Mouse (Mus musculus) liver, embryonic 14.5 days (tissue): ENCODE measurements around the gene Acvrl1. TPM values are rescaled to one million over a fixed set of nuclear protein-coding genes. Genes with fewer than 3 reads are reported as not detected.
A peak's percentile ranks its signal among the peaks of the same experiment; 100 is the strongest.

Source experiments
- ATAC-seq: fragments of 200-750 bp; cut with Nextera tagmentation; 2 replicates; pipeline ENCODE4 v1.8.0; 2017; ENCODE audit warnings: moderate number of reproducible peaks, mild to moderate bottlenecking, moderate library complexity; ENCODE audit not compliant: insufficient read depth
- DNase-seq, 3 experiments: peaks; one replicate each; pipeline ENCODE4 v3.0.0-alpha.2; 2012 to 2013; ENCODE audit warnings: low read depth in 3 of 3, low spot score in 3 of 3
- H3K27ac ChIP-seq: fragments of 300-500 bp; sonication (generic); 2 replicates; pipeline ENCODE4 v1.5.1; 2014; ENCODE audit warnings: moderate library complexity, mild to moderate bottlenecking, control low read depth, inconsistent platforms
- H3K27me3 ChIP-seq: fragments of 300-500 bp; sonication (generic); 2 replicates; pipeline ENCODE4 v1.6.1; 2014; ENCODE audit warnings: mild to moderate bottlenecking, low read length, moderate library complexity; ENCODE audit not compliant: control insufficient read depth, insufficient read depth
- H3K36me3 ChIP-seq: fragments of 300-500 bp; sonication (generic); replicated peaks from 2 replicates; pipeline ENCODE4 v1.6.1; 2014; ENCODE audit warnings: low read depth; ENCODE audit not compliant: control insufficient read depth, insufficient read depth
- H3K4me1 ChIP-seq, 2 experiments: fragments of 200-500 bp in 1 of 2; fragments of 300-500 bp in 1 of 2; sonication (generic) in 1 of 2; replicated peaks; 2 replicates each; pipeline ENCODE4 v1.6.1; 2012 to 2014; ENCODE audit warnings: antibody characterized with exemption in 1 of 2, inconsistent platforms in 1 of 2, low read length in 1 of 2; ENCODE audit not compliant: control insufficient read depth in 2 of 2, insufficient read depth in 2 of 2
- H3K4me2 ChIP-seq: fragments of 300-500 bp; sonication (generic); 2 replicates; pipeline ENCODE4 v1.6.1; 2014; ENCODE audit warnings: low read depth, mild to moderate bottlenecking, control low read depth, moderate library complexity
- H3K4me3 ChIP-seq, 2 experiments: fragments of 200-500 bp in 1 of 2; fragments of 300-500 bp in 1 of 2; sonication (generic) in 1 of 2; 2 replicates each; pipeline ENCODE4 v1.5.1; 2012 to 2014; ENCODE audit warnings: low read depth in 2 of 2, low read length in 2 of 2, mild to moderate bottlenecking in 2 of 2, control low read depth in 1 of 2, inconsistent platforms in 1 of 2, moderate library complexity in 1 of 2; ENCODE audit not compliant: insufficient read depth in 1 of 2
- H3K9ac ChIP-seq: fragments of 300-500 bp; sonication (generic); replicated peaks from 2 replicates; pipeline ENCODE4 v1.6.1; 2014; ENCODE audit warnings: mild to moderate bottlenecking, control low read depth, moderate library complexity
- H3K9me3 ChIP-seq: fragments of 300-500 bp; sonication (generic); 2 replicates; pipeline ENCODE4 v1.6.1; 2016; ENCODE audit warnings: low read length, mixed read lengths; ENCODE audit not compliant: control insufficient read depth
- CTCF ChIP-seq: IDR thresholded peaks from 2 replicates; pipeline ENCODE4 v1.5.1; 2016; ENCODE audit warnings: antibody characterized with exemption, low read depth, control low read depth
- EP300 ChIP-seq: IDR thresholded peaks from 2 replicates; pipeline ENCODE4 v1.6.1; 2016; ENCODE audit warnings: antibody characterized with exemption, low read depth
- WGBS: fragments of 180-500 bp; shearing (Covaris S2); extraction: QIAGEN DNeasy Blood & Tissue Kit; methylation state at CpG from one replicate; pipeline ENCODE4 v1.1.7; 2014; ENCODE audit not compliant: insufficient replicate concordance; 5-methylcytosine and 5-hydroxymethylcytosine counted together
- polyA plus RNA-seq, 2 experiments: library from polyadenylated mRNA; depleted of rRNA in 1 of 2; stranded (reverse) in 1 of 2; unstranded in 1 of 2; fragments of >200 nt; fragmentation: Nextera tagmentation in 1 of 2; extraction: Ambion mirVana in 1 of 2; gene quantifications; 2 replicates each; pipeline versions ENCODE4 v1.2.1 to v1.2.3; 2012 to 2014

The Acvrl1 gene
- polyA plus RNA-seq, 2 experiments: 1.1 to 1.3 TPM

- no peak overlapping the region for H3K9ac ChIP-seq
Observed at GRCm38 (mm10) chr15:101118399-101119125, 9.8 kb upstream of the Acvrl1 start.

DNA sequence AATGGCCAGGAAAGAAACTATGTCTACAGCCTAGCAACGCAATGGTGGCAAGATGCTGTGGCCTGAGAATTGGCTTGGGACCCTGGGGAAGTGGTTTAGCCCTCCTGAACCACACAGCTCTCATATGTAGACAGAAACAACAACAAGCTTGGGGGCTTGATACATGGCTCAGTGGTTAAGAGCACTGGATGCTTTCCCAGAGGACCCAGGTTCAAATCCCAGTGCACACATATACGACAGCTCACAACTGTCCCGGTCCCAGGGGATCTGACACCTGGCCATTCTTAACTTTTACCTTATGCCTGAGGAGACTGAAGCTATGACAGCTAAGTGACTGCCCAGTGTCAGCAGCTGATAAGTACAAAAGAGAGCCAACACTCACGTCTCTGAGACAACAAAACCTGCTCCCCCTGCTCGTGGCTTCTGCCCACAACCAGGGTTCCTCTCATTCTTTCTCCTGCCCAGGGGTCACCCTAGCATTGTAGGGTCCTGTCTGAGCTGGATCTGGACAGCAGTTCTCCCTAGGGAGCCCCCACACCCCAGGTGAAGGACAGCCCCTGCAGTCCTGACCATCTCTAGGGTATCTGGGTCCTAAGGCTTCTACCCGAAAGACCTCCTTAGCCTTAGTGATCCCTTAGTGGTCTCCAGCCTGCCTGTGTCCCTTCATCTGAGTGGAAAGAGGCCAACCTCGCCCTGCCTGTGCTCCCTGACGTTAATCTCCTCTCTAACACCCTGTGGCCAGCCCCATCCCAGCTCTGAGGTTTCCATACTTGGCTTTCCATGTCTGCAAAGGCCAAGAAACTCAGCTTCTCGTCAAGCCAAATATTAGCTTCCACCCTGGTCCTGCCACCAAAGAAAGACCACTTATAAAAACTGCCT, 6.7 kb upstream of the Acvrl1 start:
- no peak overlapping the region for H3K4me3 ChIP-seq
- TF ChIP-seq CTCF: no peak
- no peak for TF ChIP-seq EP300
- H3K4me2 ChIP-seq: no peak overlapping the region
- no peaks in the 10 kb centered on the region for H3K9me3 ChIP-seq
- DNase-seq: no peak
- no peaks in the 10 kb centered on the region for H3K4me1 ChIP-seq
- no peak overlapping the region for H3K9ac ChIP-seq
- no peaks in the 10 kb centered on the region for H3K36me3 ChIP-seq
- ATAC-seq: no peak
- WGBS: 46% methylated on average over 9 of the region's 9 CpGs
- H3K27me3 ChIP-seq: no peaks in the 10 kb centered on the region
- H3K27ac ChIP-seq: no peak overlapping the region

More at GRCm38 (mm10) chr15:101118399-101119125, 9.8 kb upstream of the Acvrl1 start:
- TF ChIP-seq EP300 (no peak), CTCF (peak; percentile 46)
- H3K36me3 ChIP-seq: no peaks in the 10 kb centered on the region
- H3K4me2 ChIP-seq: no peak overlapping the region
- H3K4me1 ChIP-seq: no peaks in the 10 kb centered on the region
- no peaks in the 10 kb centered on the region for H3K27me3 ChIP-seq
- no peaks in the 10 kb centered on the region for H3K9me3 ChIP-seq
- no peak overlapping the region for H3K27ac ChIP-seq
- ATAC-seq: no peak
- DNase-seq: no peak
- WGBS: 50% methylated on average over 14 of the region's 14 CpGs
- H3K4me3 ChIP-seq: no peak overlapping the region

DNA sequence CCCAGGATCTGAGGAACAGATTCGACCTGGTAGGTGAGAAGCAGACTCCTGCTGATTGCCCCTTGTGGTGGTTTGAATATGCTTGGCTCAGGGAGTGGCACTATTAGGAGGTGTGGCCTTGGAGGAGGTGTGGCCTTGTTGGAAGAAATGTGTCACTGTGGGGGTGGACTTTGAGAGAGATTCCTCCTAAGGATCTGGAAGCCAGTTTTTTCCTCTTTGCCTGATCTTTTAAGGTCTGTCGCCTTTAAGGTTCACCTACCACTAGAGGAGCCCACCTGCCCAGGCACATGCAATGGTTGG, 6.1 kb upstream of the Acvrl1 start:
- no peak overlapping the region for H3K27ac ChIP-seq
- ATAC-seq (no peak), DNase-seq (no peak)
- no peak overlapping the region for H3K4me3 ChIP-seq
- WGBS: 22% methylated on average over 2 of the region's 2 CpGs
- TF ChIP-seq EP300 (no peak), CTCF (no peak)
- no peaks in the 10 kb centered on the region for H3K9me3 ChIP-seq
- no peaks in the 10 kb centered on the region for H3K36me3 ChIP-seq
- H3K9ac ChIP-seq: no peak overlapping the region
- no peaks in the 10 kb centered on the region; the same call in 1 of the 2 replicates for H3K27me3 ChIP-seq
- H3K4me2 ChIP-seq: no peak overlapping the region
- no peaks in the 10 kb centered on the region for H3K4me1 ChIP-seq

DNA sequence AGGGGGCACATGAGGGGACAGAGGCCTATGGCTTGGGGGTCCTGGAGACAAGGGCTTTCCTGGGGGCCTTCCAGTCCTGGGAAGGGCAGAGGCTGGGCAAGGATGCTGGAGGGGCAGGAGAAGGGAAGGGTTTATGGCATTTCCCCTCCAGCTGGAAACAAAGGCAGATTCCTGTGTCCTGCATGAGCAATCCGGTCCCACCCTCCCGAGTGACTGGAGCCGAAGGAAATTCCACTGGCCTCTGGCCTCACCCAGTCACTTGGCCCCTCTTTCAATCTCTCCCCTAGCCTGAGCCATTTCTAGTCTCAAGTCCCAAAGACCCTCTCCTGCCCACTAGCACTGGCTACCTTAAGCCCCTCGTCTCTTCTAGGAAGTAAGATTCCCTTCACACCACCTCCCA, 5.1 kb upstream of the Acvrl1 start:
- no peak overlapping the region for H3K27ac ChIP-seq
- DNase-seq: no peak
- H3K4me1 ChIP-seq: no peaks in the 10 kb centered on the region
- no peaks in the 10 kb centered on the region for H3K36me3 ChIP-seq
- ATAC-seq: no peak
- H3K9me3 ChIP-seq: no peaks in the 10 kb centered on the region
- no peak overlapping the region for H3K4me2 ChIP-seq
- peaks cover 8% of the 10 kb centered on the region for H3K27me3 ChIP-seq
- TF ChIP-seq EP300 (no peak), CTCF (no peak)
- H3K4me3 ChIP-seq: no peak overlapping the region
- H3K9ac ChIP-seq: no peak overlapping the region
- 55% methylated on average over 4 of the region's 4 CpGs for WGBS

DNA sequence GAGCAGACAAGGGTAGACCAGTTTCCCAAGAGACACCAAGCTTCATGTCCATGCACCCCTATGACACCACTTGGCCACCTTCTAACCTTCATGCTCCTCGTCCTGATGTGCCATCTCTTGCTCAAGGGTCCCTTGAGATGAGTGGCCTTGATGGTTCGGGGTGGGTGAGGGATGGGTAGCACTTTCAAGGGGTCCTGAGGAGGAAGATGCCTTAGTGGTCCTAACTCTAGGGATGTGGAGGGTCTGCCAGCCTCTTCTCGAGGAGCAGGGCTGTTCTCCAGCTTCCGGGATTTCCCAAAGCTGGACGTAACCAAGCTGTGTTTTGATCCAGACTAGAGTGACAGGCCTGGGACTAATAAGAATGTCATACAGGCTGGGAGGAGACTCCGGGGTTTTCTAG, 2.8 kb upstream of the Acvrl1 start:
- no peak overlapping the region for H3K27ac ChIP-seq
- H3K9me3 ChIP-seq: no peaks in the 10 kb centered on the region
- no peak overlapping the region for H3K4me2 ChIP-seq
- no peak overlapping the region for H3K4me3 ChIP-seq
- WGBS: 63% methylated on average over 6 of the region's 6 CpGs
- ATAC-seq (no peak), DNase-seq (no peak)
- H3K4me1 ChIP-seq: no peaks in the 10 kb centered on the region
- no peak for TF ChIP-seq EP300
- TF ChIP-seq CTCF: no peak
- H3K36me3 ChIP-seq: no peaks in the 10 kb centered on the region
- peaks cover 28% of the 10 kb centered on the region for H3K27me3 ChIP-seq
- no peak overlapping the region for H3K9ac ChIP-seq
